Mouse (Mus musculus) MEL (cell line): ENCODE data around the gene Fam114a1.

Experiments used
- CHD2 ChIP-seq: IDR thresholded peaks from 2 replicates; pipeline ENCODE4 v1.6.1; 2011; ENCODE audit warnings: low read length, improper control_type of control experiment
- CTCF ChIP-seq, 3 experiments: IDR thresholded peaks in 2 of 3; conservative IDR thresholded peaks in 1 of 3; 2 replicates each; pipeline ENCODE4 v1.5.1; 2011 to 2012; ENCODE audit warnings: low read length in 3 of 3, low read depth in 2 of 3, mild to moderate bottlenecking in 2 of 3, improper control_type of control experiment in 1 of 3, inconsistent platforms in 1 of 3, mixed read lengths in 1 of 3, moderate library complexity in 1 of 3; ENCODE audit not compliant: control insufficient read depth in 1 of 3, insufficient read depth in 1 of 3, poor library complexity in 1 of 3, severe bottlenecking in 1 of 3
- EP300 ChIP-seq, 2 experiments: IDR thresholded peaks; 2 replicates each; pipeline ENCODE4 v1.6.1; 2011; ENCODE audit warnings: improper control_type of control experiment in 2 of 2, low read length in 2 of 2, low read depth in 1 of 2, mild to moderate bottlenecking in 1 of 2
- GATA1 ChIP-seq: IDR thresholded peaks from 2 replicates; pipeline ENCODE4 v1.6.1; 2011; ENCODE audit warnings: low read depth, low read length, improper control_type of control experiment
- MAX ChIP-seq: IDR thresholded peaks from 2 replicates; pipeline ENCODE4 v1.6.1; 2011; ENCODE audit warnings: low read length, improper control_type of control experiment
- MYC ChIP-seq: IDR thresholded peaks from 2 replicates; pipeline ENCODE4 v1.6.1; 2011; ENCODE audit warnings: low read depth, mild to moderate bottlenecking, low read length, improper control_type of control experiment, moderate library complexity
- POLR2A ChIP-seq, 2 experiments: IDR thresholded peaks; 2 replicates each; pipeline ENCODE4 v1.6.1; 2011 to 2012; ENCODE audit warnings: low read length in 2 of 2, mild to moderate bottlenecking in 2 of 2, control low read depth in 1 of 2, improper control_type of control experiment in 1 of 2, low read depth in 1 of 2, moderate library complexity in 1 of 2; ENCODE audit not compliant: control insufficient read depth in 1 of 2, insufficient read depth in 1 of 2, poor library complexity in 1 of 2
- RCOR1 ChIP-seq: IDR thresholded peaks from 2 replicates; pipeline ENCODE4 v1.6.1; 2012; ENCODE audit warnings: low read depth, mild to moderate bottlenecking, inconsistent platforms, low read length, improper control_type of control experiment
- UBTF ChIP-seq: IDR thresholded peaks from 2 replicates; pipeline ENCODE4 v1.6.1; 2012; ENCODE audit warnings: low read depth, mild to moderate bottlenecking, inconsistent platforms, low read length, improper control_type of control experiment, moderate library complexity, borderline replicate concordance; ENCODE audit not compliant: insufficient read depth
- ZC3H11A ChIP-seq: IDR thresholded peaks from 2 replicates; pipeline ENCODE4 v1.6.1; 2012; ENCODE audit warnings: low read depth, mild to moderate bottlenecking, inconsistent platforms, low read length, improper control_type of control experiment

DNA sequence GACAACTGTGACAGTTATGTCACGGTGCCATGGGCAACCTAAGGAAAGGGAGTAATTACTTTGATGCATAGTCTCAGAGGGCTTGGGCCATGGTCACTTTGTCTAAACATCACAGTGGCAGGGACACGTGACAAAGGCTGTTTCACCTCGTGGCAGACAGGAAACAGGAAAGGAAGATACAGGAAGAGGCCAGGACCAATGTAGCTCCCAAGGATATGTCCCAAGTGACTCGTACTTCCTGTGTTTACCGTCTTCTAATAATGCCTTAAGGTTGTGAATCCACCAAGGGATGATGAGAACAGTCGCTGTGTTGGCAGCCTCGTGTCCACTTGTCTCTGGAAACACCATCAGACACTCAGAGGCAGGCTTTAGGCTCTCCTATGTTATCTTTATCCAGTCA lies 16.1 kb downstream of the Fam114a1 start:
- TF ChIP-seq CTCF (IDR thresholded peaks at IDR 0.05 in 2 of 3, conservative IDR thresholded peaks at IDR 0.05 in 1 of 3; ENCODE audit: control insufficient read depth in 1 of 3, insufficient read depth in 1 of 3, low read depth in 2 of 3, low read length in 3 of 3, poor library complexity in 1 of 3, severe bottlenecking in 1 of 3) = no peak
- no peak for TF ChIP-seq EP300 (IDR thresholded peaks at IDR 0.05; ENCODE audit: low read depth in 1 of 2, low read length in 2 of 2)
- no peak for TF ChIP-seq ZC3H11A
- TF ChIP-seq POLR2A (IDR thresholded peaks at IDR 0.05; ENCODE audit: control insufficient read depth in 1 of 2, insufficient read depth in 1 of 2, low read depth in 1 of 2, low read length in 2 of 2, poor library complexity in 1 of 2) = no peak
- TF ChIP-seq GATA1 = no peak
- no peak for TF ChIP-seq MAX
- no peak for TF ChIP-seq RCOR1
- TF ChIP-seq UBTF = no peak
- no peak for TF ChIP-seq CHD2
- no peak for TF ChIP-seq MYC
